Mouse (Mus musculus): ENCODE measurements around the gene Pdcd1lg2. TPM values are rescaled to one million over a fixed set of nuclear protein-coding genes. Genes with fewer than 3 reads are reported as not detected.

Gene Pdcd1lg2
- total RNA-seq, 1 experiment, result not detected

DNA sequence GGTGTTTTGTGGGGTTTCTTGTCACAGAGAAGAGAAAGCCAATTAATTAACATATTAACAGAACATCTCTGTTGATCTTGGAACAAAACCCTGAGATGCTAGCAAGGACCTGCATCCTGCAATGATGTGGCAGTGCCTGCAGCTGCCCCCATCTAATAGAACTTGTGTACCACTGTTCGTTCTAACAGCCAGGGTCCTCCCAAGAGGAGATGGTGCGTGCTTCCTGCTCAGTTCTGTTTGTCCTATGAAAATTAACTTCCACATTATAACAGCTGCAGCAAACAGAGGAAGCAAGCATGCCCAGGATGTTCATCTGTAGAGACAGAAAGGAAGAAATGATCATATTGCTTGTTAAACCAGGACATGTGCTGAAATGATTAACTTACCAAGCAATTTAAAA is 73.8 kb downstream of the Pdcd1lg2 start:
- DNase-seq (ENCODE audit: low read depth, low spot score), result no peak
- no peak overlapping the region for H3K27ac ChIP-seq (ENCODE audit: insufficient read depth, low read depth, low read length, poor library complexity, severe bottlenecking)
- no peak overlapping the region for H3K4me3 ChIP-seq (ENCODE audit: insufficient read depth in 1 of 2, low read depth in 1 of 2, low read length in 2 of 2, poor library complexity in 1 of 2, severe bottlenecking in 1 of 2)
- no peaks in the 10 kb centered on the region for H3K9me3 ChIP-seq (ENCODE audit: control insufficient read depth, insufficient read depth, low read depth, low read length)
- TF ChIP-seq HCFC1 (IDR thresholded peaks at IDR 0.05; ENCODE audit: borderline replicate concordance, insufficient read depth, low read length) (no peak), MAFK (IDR thresholded peaks at IDR 0.05; ENCODE audit: insufficient read depth, low read depth, low read length) (no peak), CHD2 (IDR thresholded peaks at IDR 0.05; ENCODE audit: low read depth, low read length) (no peak), ZC3H11A (IDR thresholded peaks at IDR 0.05; ENCODE audit: borderline replicate concordance, low read depth, low read length) (no peak), ZNF384 (IDR thresholded peaks at IDR 0.05; ENCODE audit: low read depth, low read length) (no peak)
- in situ Hi-C loops (cut with MboI; ENCODE audit: low sequenced_read_pairs in 2 of 2, unreplicated experiment in 2 of 2), result no loop called here
- no peaks in the 10 kb centered on the region for H3K36me3 ChIP-seq (ENCODE audit: control insufficient read depth, insufficient read depth, low read length, poor library complexity, severe bottlenecking)
- no peak overlapping the region for H3K9ac ChIP-seq (ENCODE audit: insufficient read depth, low read depth, low read length, poor library complexity, severe bottlenecking)
- no peaks in the 10 kb centered on the region for H3K4me1 ChIP-seq (ENCODE audit: control insufficient read depth in 2 of 2, insufficient read depth in 2 of 2, low read length in 2 of 2, poor library complexity in 1 of 2)

GRCm38 (mm10) chr19:29485257-29485948 is 74.7 kb downstream of the Pdcd1lg2 start:
- no peaks in the 10 kb centered on the region for H3K4me1 ChIP-seq (ENCODE audit: control insufficient read depth in 2 of 2, insufficient read depth in 2 of 2, low read length in 2 of 2, poor library complexity in 1 of 2)
- no peaks in the 10 kb centered on the region for H3K9me3 ChIP-seq (ENCODE audit: control insufficient read depth, insufficient read depth, low read depth, low read length)
- no peak for DNase-seq (ENCODE audit: low read depth, low spot score)
- no peaks in the 10 kb centered on the region for H3K36me3 ChIP-seq (ENCODE audit: control insufficient read depth, insufficient read depth, low read length, poor library complexity, severe bottlenecking)
- no peak overlapping the region for H3K4me3 ChIP-seq (ENCODE audit: insufficient read depth in 1 of 2, low read depth in 1 of 2, low read length in 2 of 2, poor library complexity in 1 of 2, severe bottlenecking in 1 of 2)
- H3K27ac ChIP-seq (ENCODE audit: insufficient read depth, low read depth, low read length, poor library complexity, severe bottlenecking), result no peak overlapping the region
- H3K9ac ChIP-seq (ENCODE audit: insufficient read depth, low read depth, low read length, poor library complexity, severe bottlenecking), result no peak overlapping the region
- TF ChIP-seq ZNF384 (IDR thresholded peaks at IDR 0.05; ENCODE audit: low read depth, low read length), result no peak
- in situ Hi-C loops (cut with MboI; ENCODE audit: low sequenced_read_pairs in 2 of 2, unreplicated experiment in 2 of 2), result no loop called here

DNA sequence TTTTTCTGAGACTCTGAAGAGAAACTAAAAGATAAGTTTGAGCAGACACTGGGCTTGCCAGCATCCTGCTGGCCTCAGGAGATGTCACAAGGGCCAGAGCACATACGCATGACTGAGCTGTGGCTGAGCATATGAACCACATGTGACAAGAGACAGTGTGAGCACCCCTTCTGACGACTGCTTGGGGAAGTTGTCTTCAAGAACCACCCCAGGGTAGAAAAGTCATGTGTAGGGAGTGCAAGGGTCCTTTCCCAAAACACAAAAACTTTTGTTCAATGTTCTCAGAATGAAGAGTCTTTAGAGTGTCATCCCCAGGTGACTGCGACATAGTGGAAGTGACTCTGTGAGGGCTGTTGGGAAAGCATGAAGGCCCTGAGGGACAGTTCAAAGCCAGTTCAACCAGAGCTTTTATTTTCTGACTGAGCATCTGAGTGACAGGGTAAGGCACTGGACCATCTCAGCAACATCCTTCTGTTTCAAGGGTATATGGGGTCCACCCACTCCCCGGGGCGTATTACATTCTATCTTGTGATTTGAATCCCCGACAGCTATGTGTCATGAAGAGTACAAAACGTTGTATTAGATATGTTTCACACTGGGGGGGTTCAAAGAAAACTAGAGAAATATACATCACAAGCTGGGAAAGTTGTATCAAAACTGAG is 76.0 kb downstream of the Pdcd1lg2 start:
- Histone ChIP-seq H3K4me3 (ENCODE audit: insufficient read depth in 1 of 2, low read depth in 1 of 2, low read length in 2 of 2, poor library complexity in 1 of 2, severe bottlenecking in 1 of 2) (no peak overlapping the region), H3K27ac (ENCODE audit: insufficient read depth, low read depth, low read length, poor library complexity, severe bottlenecking) (no peak overlapping the region), H3K9ac (ENCODE audit: insufficient read depth, low read depth, low read length, poor library complexity, severe bottlenecking) (no peak overlapping the region), H3K36me3 (ENCODE audit: control insufficient read depth, insufficient read depth, low read length, poor library complexity, severe bottlenecking) (no peaks in the 10 kb centered on the region), H3K9me3 (ENCODE audit: control insufficient read depth, insufficient read depth, low read depth, low read length) (no peaks in the 10 kb centered on the region), H3K4me1 (ENCODE audit: control insufficient read depth in 2 of 2, insufficient read depth in 2 of 2, low read length in 2 of 2, poor library complexity in 1 of 2) (no peaks in the 10 kb centered on the region)
- in situ Hi-C loops (cut with MboI; ENCODE audit: low sequenced_read_pairs in 2 of 2, unreplicated experiment in 2 of 2), result no loop called here
- no peak for DNase-seq (ENCODE audit: low read depth, low spot score)
- TF ChIP-seq CHD2 (IDR thresholded peaks at IDR 0.05; ENCODE audit: low read depth, low read length) (no peak), ZC3H11A (IDR thresholded peaks at IDR 0.05; ENCODE audit: borderline replicate concordance, low read depth, low read length) (no peak), ZNF384 (IDR thresholded peaks at IDR 0.05; ENCODE audit: low read depth, low read length) (no peak), HCFC1 (IDR thresholded peaks at IDR 0.05; ENCODE audit: borderline replicate concordance, insufficient read depth, low read length) (no peak), MAFK (IDR thresholded peaks at IDR 0.05; ENCODE audit: insufficient read depth, low read depth, low read length) (no peak)

- Histone ChIP-seq H3K4me1 (ENCODE audit: control insufficient read depth in 2 of 2, insufficient read depth in 2 of 2, low read length in 2 of 2, poor library complexity in 1 of 2) (no peaks in the 10 kb centered on the region), H3K9me3 (ENCODE audit: control insufficient read depth, insufficient read depth, low read depth, low read length) (no peaks in the 10 kb centered on the region), H3K27ac (ENCODE audit: insufficient read depth, low read depth, low read length, poor library complexity, severe bottlenecking) (no peak overlapping the region), H3K36me3 (ENCODE audit: control insufficient read depth, insufficient read depth, low read length, poor library complexity, severe bottlenecking) (no peaks in the 10 kb centered on the region), H3K4me3 (ENCODE audit: insufficient read depth in 1 of 2, low read depth in 1 of 2, low read length in 2 of 2, poor library complexity in 1 of 2, severe bottlenecking in 1 of 2) (no peak overlapping the region), H3K9ac (ENCODE audit: insufficient read depth, low read depth, low read length, poor library complexity, severe bottlenecking) (no peak overlapping the region)
- TF ChIP-seq ZNF384 (IDR thresholded peaks at IDR 0.05; ENCODE audit: low read depth, low read length) (no peak), HCFC1 (IDR thresholded peaks at IDR 0.05; ENCODE audit: borderline replicate concordance, insufficient read depth, low read length) (no peak)
- no peak for DNase-seq (ENCODE audit: low read depth, low spot score)
- in situ Hi-C loops (cut with MboI; ENCODE audit: low sequenced_read_pairs in 2 of 2, unreplicated experiment in 2 of 2), result no loop called here
These were observed 76.8 kb downstream of the Pdcd1lg2 start for GRCm38 (mm10) chr19:29487326-29488072.

All from ES-E14 (cell line).